Mouse (Mus musculus) embryo, embryonic 11 days (tissue): Measurements from ENCODE around the gene Gm8978.
"Not testable (repeated sequence)": the region's sequence is repeated elsewhere in the genome, so short reads cannot be mapped to it uniquely, and the experiment has no call there.

ENCODE experiments used
- DNase-seq: peaks from one replicate; pipeline ENCODE4 v3.0.0-alpha.2; 2015

Gm8978 gene

GRCm38 (mm10) chr19:33625152-33625551, at the start of gene Gm8978:
TSS of gene Gm8978 (minus strand) at chr19:33625252.
- not testable (repeated sequence) for DNase-seq

- peak; percentile 83 for DNase-seq
Observed at GRCm38 (mm10) chr19:33589626-33590302, 35.3 kb downstream of the Gm8978 start.

- DNase-seq = not testable (repeated sequence)
Observed at GRCm38 (mm10) chr19:33568551-33568950, 56.5 kb downstream of the Gm8978 start.
